Mouse (Mus musculus): ENCODE measurements at regions not wholly inside any gene's neighbourhood (a gene's known extent, or its start where the extent isn't known, plus 50 kb on each side); places are given as distances from the start of the nearest gene placed in this dataset.

DNA sequence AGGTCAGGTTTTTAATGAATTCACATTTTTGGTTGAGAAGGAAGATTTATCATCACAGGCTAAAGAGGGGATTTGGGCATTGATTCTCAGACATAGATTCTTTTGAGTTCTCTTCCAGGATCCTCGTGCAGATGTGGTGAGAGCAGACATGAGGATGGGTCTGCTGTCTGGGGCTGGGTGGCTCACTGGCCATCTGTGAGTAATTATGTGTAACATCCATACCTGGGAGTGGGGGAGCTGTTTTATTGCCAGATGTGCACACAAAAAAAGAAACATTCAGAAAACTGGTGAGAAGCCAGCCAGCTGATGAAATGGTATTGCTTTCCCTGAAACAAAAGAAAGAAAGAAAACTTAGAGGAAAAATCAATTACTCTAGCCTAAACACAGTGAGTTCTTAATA, 108.7 kb upstream of the D16Ertd472e start:
- H3K27me3 ChIP-seq (ENCODE audit: control insufficient read depth, insufficient read depth, low read length): no peaks in the 10 kb centered on the region
- WGBS: 54% methylated on average over 1 of the region's 1 CpGs
- no peak overlapping the region for H3K27ac ChIP-seq (ENCODE audit: insufficient read depth, low read depth, low read length)
- H3K4me3 ChIP-seq (ENCODE audit: low read depth, low read length): no peak overlapping the region
- H3K4me1 ChIP-seq (ENCODE audit: control insufficient read depth, insufficient read depth, insufficient read length, low read length): no peaks in the 10 kb centered on the region
- TF ChIP-seq POLR2A (IDR thresholded peaks at IDR 0.05; ENCODE audit: low read depth, low read length) (no peak), CTCF (IDR thresholded peaks at IDR 0.05; ENCODE audit: extremely low read depth, insufficient read length, insufficient replicate concordance, low read depth, low read length) (no peak)
- H3K36me3 ChIP-seq (ENCODE audit: control insufficient read depth, insufficient read depth, low read length): no peaks in the 10 kb centered on the region

DNA sequence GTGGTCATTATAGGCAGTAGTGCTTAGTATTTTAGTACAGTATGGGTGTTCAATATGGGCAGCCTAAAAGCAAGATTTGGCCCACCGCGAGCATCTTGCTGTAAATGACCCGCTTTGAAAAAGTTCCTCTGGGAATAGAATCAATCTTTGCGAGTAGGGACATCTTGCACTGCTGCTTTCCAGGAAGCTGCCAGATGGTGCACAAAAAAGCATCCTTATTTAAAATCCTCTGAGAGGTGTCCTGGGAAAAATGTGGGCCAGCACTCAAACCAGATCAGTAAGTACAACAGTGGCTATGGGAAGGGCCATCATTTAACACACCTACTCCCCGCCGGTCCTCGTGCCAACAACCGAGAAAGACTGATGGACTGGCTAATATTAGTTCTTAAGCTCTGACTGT, 107.5 kb upstream of the D16Ertd472e start:
- Histone ChIP-seq H3K4me1 (ENCODE audit: control insufficient read depth, insufficient read depth, insufficient read length, low read length) (no peaks in the 10 kb centered on the region), H3K27me3 (ENCODE audit: control insufficient read depth, insufficient read depth, low read length) (no peaks in the 10 kb centered on the region), H3K4me3 (ENCODE audit: low read depth, low read length) (no peak overlapping the region), H3K27ac (ENCODE audit: insufficient read depth, low read depth, low read length) (no peak overlapping the region), H3K36me3 (ENCODE audit: control insufficient read depth, insufficient read depth, low read length) (no peaks in the 10 kb centered on the region)
- WGBS: 79% methylated on average over 8 of the region's 8 CpGs
- no peak for TF ChIP-seq CTCF (IDR thresholded peaks at IDR 0.05; ENCODE audit: extremely low read depth, insufficient read length, insufficient replicate concordance, low read depth, low read length)
- TF ChIP-seq POLR2A (IDR thresholded peaks at IDR 0.05; ENCODE audit: low read depth, low read length): no peak

DNA sequence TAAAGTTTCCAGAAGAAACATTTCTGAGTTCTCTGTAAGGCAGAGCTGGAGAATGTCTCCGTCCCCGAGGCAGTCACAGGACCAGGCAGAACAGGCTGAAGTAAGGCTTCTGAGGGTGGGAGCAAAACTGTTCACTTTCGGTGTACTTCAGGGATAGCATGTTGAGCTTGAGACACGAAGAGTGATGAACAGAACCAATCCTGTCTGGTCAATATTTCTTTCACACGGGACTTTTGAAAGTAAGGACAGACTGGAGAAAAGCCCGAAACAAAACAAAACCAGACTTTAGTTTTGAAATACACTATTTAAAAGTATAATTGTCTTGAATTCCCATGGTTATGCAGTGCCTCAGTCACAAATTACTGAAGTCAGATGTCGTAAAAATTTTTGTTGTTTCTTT, 84.6 kb upstream of the D16Ertd472e start:
- Histone ChIP-seq H3K27me3 (ENCODE audit: control insufficient read depth, insufficient read depth, low read length) (no peaks in the 10 kb centered on the region), H3K27ac (ENCODE audit: insufficient read depth, low read depth, low read length) (no peak overlapping the region), H3K4me1 (ENCODE audit: control insufficient read depth, insufficient read depth, insufficient read length, low read length) (no peaks in the 10 kb centered on the region), H3K4me3 (ENCODE audit: low read depth, low read length) (no peak overlapping the region), H3K36me3 (ENCODE audit: control insufficient read depth, insufficient read depth, low read length) (no peaks in the 10 kb centered on the region)
- no peak for TF ChIP-seq POLR2A (IDR thresholded peaks at IDR 0.05; ENCODE audit: low read depth, low read length)
- TF ChIP-seq CTCF (IDR thresholded peaks at IDR 0.05; ENCODE audit: extremely low read depth, insufficient read length, insufficient replicate concordance, low read depth, low read length): no peak
- 73% methylated on average over 7 of the region's 7 CpGs for WGBS

DNA sequence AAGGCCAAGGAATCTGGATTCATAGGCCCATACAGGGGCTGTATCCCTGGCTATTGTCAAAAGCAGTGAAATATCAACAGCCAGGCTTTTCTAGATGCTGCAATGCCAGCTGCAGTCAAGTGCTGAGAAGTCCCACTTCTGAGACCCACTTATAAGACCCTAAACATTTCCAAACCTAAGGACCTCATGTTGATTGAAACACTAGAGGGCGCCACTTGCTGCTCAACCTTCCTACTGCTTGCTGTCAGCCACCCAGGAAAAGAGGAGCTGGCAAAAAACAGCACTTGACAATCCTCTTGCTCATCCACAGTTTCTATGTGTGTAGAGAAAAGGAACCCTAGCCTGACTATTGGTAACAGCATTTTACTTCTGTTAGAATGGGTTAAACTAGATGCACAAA, 68.2 kb upstream of the D16Ertd472e start:
- 6% methylated on average over 1 of the region's 1 CpGs for WGBS
- Histone ChIP-seq H3K36me3 (ENCODE audit: control insufficient read depth, insufficient read depth, low read length) (no peaks in the 10 kb centered on the region), H3K27ac (ENCODE audit: insufficient read depth, low read depth, low read length) (no peak overlapping the region), H3K27me3 (ENCODE audit: control insufficient read depth, insufficient read depth, low read length) (no peaks in the 10 kb centered on the region), H3K4me1 (ENCODE audit: control insufficient read depth, insufficient read depth, insufficient read length, low read length) (no peaks in the 10 kb centered on the region), H3K4me3 (ENCODE audit: low read depth, low read length) (no peak overlapping the region)
- TF ChIP-seq CTCF (IDR thresholded peaks at IDR 0.05; ENCODE audit: extremely low read depth, insufficient read length, insufficient replicate concordance, low read depth, low read length): peak; percentile 18; the same call in 1 of the 2 replicates
- TF ChIP-seq POLR2A (IDR thresholded peaks at IDR 0.05; ENCODE audit: low read depth, low read length): no peak

DNA sequence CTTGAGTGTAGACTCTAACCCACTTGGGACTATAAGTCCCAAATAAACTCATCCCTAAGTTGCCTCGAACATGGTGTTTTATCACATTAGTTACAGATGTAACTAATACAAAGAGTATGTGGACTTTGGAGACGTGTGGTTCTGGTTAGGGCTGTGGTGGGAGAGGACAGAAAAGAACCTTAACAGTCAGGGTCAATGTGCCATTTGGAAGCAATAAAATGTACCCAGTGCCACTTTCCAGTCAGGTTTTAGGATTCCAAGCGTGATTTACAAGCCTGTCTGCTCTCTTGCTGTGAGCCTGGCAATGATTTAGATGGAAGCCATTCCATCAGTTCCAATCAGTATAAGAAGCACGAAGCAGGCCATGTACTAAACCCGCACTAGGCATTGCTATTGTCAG, 65.2 kb upstream of the D16Ertd472e start:
- Histone ChIP-seq H3K27ac (ENCODE audit: insufficient read depth, low read depth, low read length) (no peak overlapping the region), H3K36me3 (ENCODE audit: control insufficient read depth, insufficient read depth, low read length) (no peaks in the 10 kb centered on the region), H3K4me3 (ENCODE audit: low read depth, low read length) (no peak overlapping the region), H3K4me1 (ENCODE audit: control insufficient read depth, insufficient read depth, insufficient read length, low read length) (no peaks in the 10 kb centered on the region), H3K27me3 (ENCODE audit: control insufficient read depth, insufficient read depth, low read length) (no peaks in the 10 kb centered on the region)
- 81% methylated on average over 5 of the region's 5 CpGs for WGBS
- TF ChIP-seq POLR2A (IDR thresholded peaks at IDR 0.05; ENCODE audit: low read depth, low read length) (no peak), CTCF (IDR thresholded peaks at IDR 0.05; ENCODE audit: extremely low read depth, insufficient read length, insufficient replicate concordance, low read depth, low read length) (no peak)

DNA sequence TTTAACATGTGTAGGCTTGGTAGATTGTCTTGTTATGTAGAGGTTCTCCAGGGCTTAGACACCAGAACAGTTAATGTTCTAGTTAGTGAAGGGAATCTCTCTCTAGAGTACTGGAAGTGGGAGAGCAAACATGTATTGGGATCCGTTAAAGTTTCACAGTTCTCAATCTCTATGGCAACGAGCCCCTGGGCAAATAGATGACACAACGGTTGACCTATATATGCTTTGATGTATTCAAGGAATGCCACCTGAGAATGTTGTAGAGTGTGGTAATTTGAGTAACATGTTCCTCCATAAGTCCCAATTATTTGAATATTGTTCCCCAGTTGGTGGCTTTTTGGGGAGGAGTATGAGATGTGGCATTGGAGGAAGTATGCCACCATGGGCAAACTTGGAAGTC, 64.7 kb upstream of the D16Ertd472e start:
- Histone ChIP-seq H3K27ac (ENCODE audit: insufficient read depth, low read depth, low read length) (no peak overlapping the region), H3K36me3 (ENCODE audit: control insufficient read depth, insufficient read depth, low read length) (no peaks in the 10 kb centered on the region), H3K4me3 (ENCODE audit: low read depth, low read length) (no peak overlapping the region), H3K4me1 (ENCODE audit: control insufficient read depth, insufficient read depth, insufficient read length, low read length) (no peaks in the 10 kb centered on the region), H3K27me3 (ENCODE audit: control insufficient read depth, insufficient read depth, low read length) (no peaks in the 10 kb centered on the region)
- 56% methylated on average over 3 of the region's 3 CpGs for WGBS
- TF ChIP-seq CTCF (IDR thresholded peaks at IDR 0.05; ENCODE audit: extremely low read depth, insufficient read length, insufficient replicate concordance, low read depth, low read length) (no peak), POLR2A (IDR thresholded peaks at IDR 0.05; ENCODE audit: low read depth, low read length) (no peak)

DNA sequence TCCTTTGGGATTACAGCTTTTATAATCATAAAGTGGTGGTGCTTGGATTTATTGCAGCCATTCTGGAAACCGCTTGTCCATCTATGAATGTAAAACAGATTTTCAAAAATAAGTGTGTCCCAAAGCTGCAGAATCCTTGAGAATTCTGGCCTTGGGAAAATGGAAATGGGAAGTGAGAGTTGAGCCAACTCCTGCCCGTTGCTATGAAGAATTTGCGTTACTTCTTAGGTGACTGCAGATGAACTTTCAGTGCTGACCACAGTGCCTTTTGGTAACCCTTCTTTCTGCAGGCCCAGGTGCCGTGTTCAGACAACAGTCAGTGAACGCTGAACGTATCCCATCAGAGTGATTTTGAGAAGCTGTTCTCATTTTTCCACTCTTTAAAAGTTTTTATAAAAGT, 60.9 kb upstream of the D16Ertd472e start:
- WGBS: 88% methylated on average over 6 of the region's 6 CpGs
- TF ChIP-seq CTCF (IDR thresholded peaks at IDR 0.05; ENCODE audit: extremely low read depth, insufficient read length, insufficient replicate concordance, low read depth, low read length) (no peak), POLR2A (IDR thresholded peaks at IDR 0.05; ENCODE audit: low read depth, low read length) (no peak)

DNA sequence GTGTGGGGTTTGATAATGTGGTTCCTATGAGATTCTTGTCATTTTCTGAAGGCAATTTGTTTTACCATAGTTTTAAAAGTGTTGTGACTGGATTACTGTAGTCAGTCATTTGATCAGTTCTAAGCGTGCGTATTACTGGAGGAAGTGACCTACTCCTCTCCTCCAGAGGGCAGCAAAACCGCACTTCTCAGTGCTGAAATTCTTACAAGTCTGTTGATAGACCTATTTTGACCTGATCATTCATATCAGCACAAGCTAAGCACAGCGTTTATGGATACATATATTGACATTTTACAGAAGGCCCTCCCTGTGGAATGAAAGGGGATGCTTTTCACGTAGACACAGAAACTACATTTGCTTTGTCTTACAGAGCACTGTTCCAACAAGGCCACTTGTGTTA, 60.5 kb upstream of the D16Ertd472e start:
- H3K4me3 ChIP-seq (ENCODE audit: low read depth, low read length): no peak overlapping the region
- no peak for TF ChIP-seq POLR2A (IDR thresholded peaks at IDR 0.05; ENCODE audit: low read depth, low read length)
- no peaks in the 10 kb centered on the region for H3K36me3 ChIP-seq (ENCODE audit: control insufficient read depth, insufficient read depth, low read length)
- no peak overlapping the region for H3K27ac ChIP-seq (ENCODE audit: insufficient read depth, low read depth, low read length)
- WGBS: 35% methylated on average over 5 of the region's 5 CpGs
- no peaks in the 10 kb centered on the region for H3K27me3 ChIP-seq (ENCODE audit: control insufficient read depth, insufficient read depth, low read length)
- H3K4me1 ChIP-seq (ENCODE audit: control insufficient read depth, insufficient read depth, insufficient read length, low read length): no peaks in the 10 kb centered on the region

More for the DNA sequence above, 60.9 kb upstream of the D16Ertd472e start:
- Histone ChIP-seq H3K27ac (ENCODE audit: insufficient read depth, low read depth, low read length) (no peak overlapping the region), H3K4me1 (ENCODE audit: control insufficient read depth, insufficient read depth, insufficient read length, low read length) (no peaks in the 10 kb centered on the region), H3K4me3 (ENCODE audit: low read depth, low read length) (no peak overlapping the region), H3K27me3 (ENCODE audit: control insufficient read depth, insufficient read depth, low read length) (no peaks in the 10 kb centered on the region), H3K36me3 (ENCODE audit: control insufficient read depth, insufficient read depth, low read length) (no peaks in the 10 kb centered on the region)

Data from small intestine, adult 2 months (tissue).